Mouse (Mus musculus) heart, postnatal 25 days (tissue): ENCODE measurements around the gene Cd300c. TPM values are rescaled to one million over a fixed set of nuclear protein-coding genes. Genes with fewer than 3 reads are reported as not detected.
"Not testable (repeated sequence)": the region's sequence is repeated elsewhere in the genome, so short reads cannot be mapped to it uniquely, and the experiment has no call there.

ENCODE experiments used
- DNase-seq: peaks from one replicate; pipeline ENCODE4 v3.0.0; 2022; ENCODE audit warnings: low spot score
- intact Hi-C: fragments of 180-260 bp; cut with DNase I; formaldehyde crosslinking; loops from one replicate; pipeline ENCODE4 v1.15.1; 2025
- total RNA-seq, 2 experiments: library from RNA; stranded (reverse); gene quantifications; 2 replicates each; pipeline ENCODE4 v1.2.3; 2021

Gene Cd300c
- total RNA-seq: not detected

GRCm38 (mm10) chr11:114968752-114969207, at the start of gene Cd300c:
TSS of gene Cd300c (minus strand) at chr11:114969157.
- intact Hi-C loops: no loop called here
- no peak for DNase-seq

- intact Hi-C loops, DNase-seq: not testable (repeated sequence)
Observed at GRCm38 (mm10) chr11:115016093-115016492, 47.1 kb upstream of the Cd300c start, which contains the start of gene Cd300ld2. TSS of gene Cd300ld2 (minus strand) at chr11:115016193.

GRCm38 (mm10) chr11:115004070-115004469, 35.1 kb upstream of the Cd300c start:
- DNase-seq: no peak
- intact Hi-C loops: no loop called here

GRCm38 (mm10) chr11:115001474-115002040, 32.6 kb upstream of the Cd300c start, which contains the start of gene Cd300c2:
TSS of gene Cd300c2 (minus strand) at chr11:115001880.
- DNase-seq: no peak
- intact Hi-C loops: no loop called here

- no peak for DNase-seq
- intact Hi-C loops: no loop called here
Observed at GRCm38 (mm10) chr11:114989793-114990192, 20.8 kb upstream of the Cd300c start, which contains the start of gene Cd300ld. TSS of gene Cd300ld (minus strand) at chr11:114989922.

GRCm38 (mm10) chr11:114981866-114982265, 12.9 kb upstream of the Cd300c start:
- intact Hi-C loops: no loop called here

GRCm38 (mm10) chr11:114972726-114973125, 3.8 kb upstream of the Cd300c start:
- DNase-seq: no peak
- intact Hi-C loops: no loop called here

More at GRCm38 (mm10) chr11:114981866-114982265, 12.9 kb upstream of the Cd300c start:
- no peak for DNase-seq

GRCm38 (mm10) chr11:114965182-114965828, 3.7 kb downstream of the Cd300c start:
- intact Hi-C loops: no loop called here
- DNase-seq: no peak

GRCm38 (mm10) chr11:114960369-114960768, 8.6 kb downstream of the Cd300c start:
- intact Hi-C loops: no loop called here
- no peak for DNase-seq

- DNase-seq: no peak
- intact Hi-C loops: no loop called here
Observed at GRCm38 (mm10) chr11:114934144-114934543, 34.8 kb downstream of the Cd300c start, which contains the start of gene Cd300lb. TSS of gene Cd300lb (minus strand) at chr11:114934386.

- intact Hi-C loops: no loop called here
- DNase-seq: no peak
Observed at GRCm38 (mm10) chr11:114933591-114933990, 35.4 kb downstream of the Cd300c start.

GRCm38 (mm10) chr11:114931041-114931440, 37.9 kb downstream of the Cd300c start:
- intact Hi-C loops: no loop called here
- DNase-seq: no peak

- intact Hi-C loops: no loop called here
- DNase-seq: no peak
Observed at GRCm38 (mm10) chr11:114929581-114929980, 39.4 kb downstream of the Cd300c start.

- intact Hi-C loops: no loop called here
- no peak for DNase-seq
Observed at GRCm38 (mm10) chr11:114923961-114924360, 45.0 kb downstream of the Cd300c start.

- intact Hi-C loops: no loop called here
- no peak for DNase-seq
Observed at GRCm38 (mm10) chr11:114922439-114922838, 46.5 kb downstream of the Cd300c start.

- intact Hi-C loops: no loop called here
- no peak for DNase-seq
Observed at GRCm38 (mm10) chr11:114917120-114917519, 51.8 kb downstream of the Cd300c start.

- intact Hi-C loops: no loop called here
- no peak for DNase-seq
Observed at GRCm38 (mm10) chr11:114914978-114915377, 54.0 kb downstream of the Cd300c start.

- peak; percentile 42 for DNase-seq
- intact Hi-C loops: loop anchor here (1.0 to 2.0 kb wide), 2 partner anchors 101 to 168 kb away; no protein-coding TSS in a partner anchor
Observed at GRCm38 (mm10) chr11:114912847-114913246, 56.1 kb downstream of the Cd300c start.

- intact Hi-C loops: loop anchor here (2.0 kb wide), 1 partner anchor 25 kb away; no protein-coding TSS in a partner anchor
- DNase-seq: not testable (repeated sequence)
Observed at GRCm38 (mm10) chr11:114909538-114909937, 59.4 kb downstream of the Cd300c start.

GRCm38 (mm10) chr11:114908086-114908485, 60.9 kb downstream of the Cd300c start:
- intact Hi-C loops: loop anchor here (2.0 kb wide), 1 partner anchor 23 kb away; no protein-coding TSS in a partner anchor
- DNase-seq: no peak

- intact Hi-C loops: no loop called here
- no peak for DNase-seq
Observed at GRCm38 (mm10) chr11:114907567-114907966, 61.4 kb downstream of the Cd300c start.
